Mouse (Mus musculus) bone marrow, adult 2 months (tissue): ENCODE measurements around the gene Bahcc1.

Source experiments
- CTCF ChIP-seq: fragments of 200-500 bp; IDR thresholded peaks from 2 replicates; pipeline ENCODE4 v1.5.1; 2011; ENCODE audit warnings: low read length, control low read depth; ENCODE audit not compliant: control insufficient read depth, insufficient read depth
- POLR2A ChIP-seq: fragments of 200-500 bp; IDR thresholded peaks from 2 replicates; pipeline ENCODE4 v1.6.1; 2011; ENCODE audit warnings: low read depth, mild to moderate bottlenecking, control low read depth, low read length, borderline replicate concordance; ENCODE audit not compliant: control insufficient read depth

DNA sequence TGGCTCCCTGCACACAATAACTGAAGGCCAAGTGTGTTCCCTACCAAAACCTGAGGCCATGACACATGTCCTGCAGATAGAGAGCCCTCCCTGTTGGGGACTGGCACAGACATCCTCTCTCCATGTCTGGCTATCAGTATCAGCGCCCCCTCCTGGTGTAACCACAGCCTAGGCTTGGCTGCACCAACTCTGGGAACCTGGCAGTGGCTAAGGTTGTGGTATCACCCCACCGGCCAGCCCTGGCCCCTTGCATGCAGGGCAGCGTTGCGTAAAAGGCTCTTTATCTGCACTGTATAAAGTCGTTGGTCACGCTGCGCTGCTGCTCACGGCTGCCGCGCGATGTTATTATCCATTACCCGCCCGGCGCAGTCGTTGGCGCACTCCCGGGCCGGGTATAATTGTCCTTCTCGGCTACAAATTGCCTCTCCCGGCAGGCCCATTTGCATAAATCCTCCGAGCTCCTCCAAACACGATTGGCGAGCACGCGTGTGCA is 47.6 kb downstream of the Bahcc1 start:
- TF ChIP-seq CTCF (peak; percentile 48; the same call in 1 of the 2 replicates), POLR2A (no peak)
